Mouse (Mus musculus): Measurements from ENCODE around the gene Ggt1. TPM values are rescaled to one million over a fixed set of nuclear protein-coding genes. Genes with fewer than 3 reads are reported as not detected.
"Not testable (repeated sequence)": the region's sequence is repeated elsewhere in the genome, so short reads cannot be mapped to it uniquely, and the experiment has no call there.

The Ggt1 gene
- not detected in 2 replicates for polyA plus RNA-seq (2012; ENCODE audit: insufficient read depth, insufficient read length, missing spikeins)

DNA sequence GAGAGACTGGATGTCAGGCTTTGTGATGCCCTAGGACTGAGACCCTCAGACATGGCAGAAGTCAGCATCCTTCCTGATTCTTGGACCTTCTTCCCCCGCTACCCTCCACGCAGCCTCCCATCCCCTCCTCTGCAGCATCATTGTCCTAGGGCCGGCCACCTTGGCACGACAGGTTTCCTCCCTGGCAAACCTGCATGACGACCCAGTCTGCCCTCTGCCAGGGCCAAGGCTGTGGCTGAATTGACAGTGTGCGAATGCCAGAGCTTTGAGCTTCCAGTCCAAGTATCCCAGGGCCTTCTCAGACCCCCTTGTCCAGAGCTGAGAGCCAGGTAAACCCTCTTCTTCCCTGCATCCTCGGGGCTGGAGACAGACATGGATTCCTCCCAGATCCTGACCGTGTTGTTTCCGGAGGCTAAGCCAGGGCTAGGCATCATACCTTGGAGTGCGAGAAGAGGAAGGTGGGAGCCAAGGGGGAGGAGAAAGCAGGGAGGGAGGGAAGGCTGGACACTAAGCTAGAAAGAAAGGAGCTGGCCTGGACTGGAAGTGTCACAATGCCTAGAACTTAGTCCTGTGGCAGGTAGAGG lies at the start of gene Ggt1:
Gene Ggt1 (plus strand): TSS at position 534 of the 584 bp plus-strand sequence.
- no peak within 1 kb of the TSS for H3K27ac ChIP-seq (replicated peaks; ENCODE audit: low read depth, low read length)
- no peak within 1 kb of the TSS for H3K4me3 ChIP-seq (ENCODE audit: insufficient read depth, low read depth, low read length)
- no peaks in the 10 kb centered on the region for H3K4me1 ChIP-seq (ENCODE audit: control insufficient read depth, insufficient read depth, insufficient read length, low read length)

DNA sequence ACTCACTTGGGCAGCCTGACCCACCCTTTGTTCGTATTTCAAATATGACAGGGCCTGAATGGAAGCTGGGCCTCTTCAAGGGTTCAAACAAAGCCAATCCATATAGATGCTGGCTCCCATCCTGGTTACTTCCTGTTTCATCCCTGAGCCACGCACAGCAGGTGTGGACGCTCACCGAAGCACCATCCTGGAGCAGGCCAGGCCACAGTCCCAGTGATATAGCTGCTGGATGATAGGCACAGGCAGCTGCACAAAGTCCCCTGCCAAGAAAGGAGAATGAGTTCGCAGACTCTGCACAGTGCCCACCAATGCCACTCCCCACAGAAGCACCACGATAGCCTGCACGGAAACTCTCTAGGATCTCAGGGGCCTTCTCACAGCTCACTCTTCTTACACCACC lies 49.5 kb upstream of the Ggt1 start:
- Histone ChIP-seq H3K4me3 (ENCODE audit: insufficient read depth, low read depth, low read length) (no peak overlapping the region), H3K27ac (replicated peaks; ENCODE audit: low read depth, low read length) (peak overlapping the region; percentile 81; the same call in 1 of the 2 replicates), H3K4me1 (ENCODE audit: control insufficient read depth, insufficient read depth, insufficient read length, low read length) (peaks cover 28% of the 10 kb centered on the region)

DNA sequence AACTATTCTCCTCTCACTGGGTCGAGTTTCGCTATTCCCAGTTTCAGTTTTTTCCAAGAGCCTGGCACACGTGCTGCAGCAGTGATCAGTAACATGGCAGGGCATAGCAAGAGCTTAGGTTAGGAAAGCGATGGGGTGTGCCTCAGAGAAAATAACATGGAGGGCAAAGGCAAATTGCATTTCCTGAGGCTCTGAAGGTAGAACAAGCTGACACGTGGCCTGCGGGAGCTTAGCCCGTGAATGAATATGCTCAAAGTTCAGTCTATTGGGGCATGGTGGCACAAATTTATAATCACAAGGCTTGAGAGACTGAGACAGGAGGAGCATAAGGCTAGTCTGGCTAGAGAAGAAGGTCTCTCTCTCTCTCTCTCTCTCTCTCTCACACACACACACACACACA lies 48.6 kb upstream of the Ggt1 start:
- no peak overlapping the region for H3K4me3 ChIP-seq (ENCODE audit: insufficient read depth, low read depth, low read length)

DNA sequence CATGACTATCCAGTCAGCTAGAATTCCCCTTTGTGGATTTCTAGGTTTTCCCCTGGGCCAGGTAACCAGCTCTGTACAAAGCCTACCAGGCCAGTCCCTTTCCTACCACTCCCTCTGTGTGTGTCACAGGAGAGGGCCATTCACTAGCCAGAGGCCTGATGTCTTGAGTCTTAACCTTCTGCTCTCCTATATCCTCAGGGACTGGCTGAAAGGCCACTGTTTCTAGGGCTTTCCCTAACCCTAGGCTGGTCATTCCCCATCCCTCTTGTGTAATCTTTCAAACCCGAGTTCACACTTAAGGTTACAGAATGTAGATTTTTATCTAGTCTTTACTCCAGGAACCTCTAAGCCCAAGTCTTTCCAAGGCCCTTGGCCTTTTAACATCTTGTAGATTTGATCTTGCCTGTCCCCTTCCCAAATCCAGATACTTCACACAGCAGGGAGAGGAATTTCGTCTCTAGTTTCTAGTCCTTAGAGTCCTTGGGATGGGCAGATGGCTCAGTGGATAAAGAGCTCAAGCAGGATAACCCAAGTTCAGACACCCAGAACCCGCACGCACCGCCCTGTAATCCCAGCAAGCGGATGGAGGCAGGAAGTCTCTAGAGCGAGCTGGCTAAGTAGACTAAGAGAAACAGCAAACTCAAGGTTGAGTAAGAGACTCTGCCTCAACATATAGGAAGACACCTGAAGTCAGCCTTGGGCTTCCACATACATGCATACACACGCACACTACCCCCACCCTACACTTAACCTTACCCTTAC lies 47.9 kb upstream of the Ggt1 start:
- Histone ChIP-seq H3K4me1 (ENCODE audit: control insufficient read depth, insufficient read depth, insufficient read length, low read length) (peaks cover 28% of the 10 kb centered on the region), H3K27ac (replicated peaks; ENCODE audit: low read depth, low read length) (peak overlapping the region; percentile 81), H3K4me3 (ENCODE audit: insufficient read depth, low read depth, low read length) (no peak overlapping the region)

More for the DNA sequence above, 48.6 kb upstream of the Ggt1 start:
- Histone ChIP-seq H3K27ac (replicated peaks; ENCODE audit: low read depth, low read length) (peak overlapping the region; percentile 81), H3K4me1 (ENCODE audit: control insufficient read depth, insufficient read depth, insufficient read length, low read length) (peaks cover 28% of the 10 kb centered on the region)

DNA sequence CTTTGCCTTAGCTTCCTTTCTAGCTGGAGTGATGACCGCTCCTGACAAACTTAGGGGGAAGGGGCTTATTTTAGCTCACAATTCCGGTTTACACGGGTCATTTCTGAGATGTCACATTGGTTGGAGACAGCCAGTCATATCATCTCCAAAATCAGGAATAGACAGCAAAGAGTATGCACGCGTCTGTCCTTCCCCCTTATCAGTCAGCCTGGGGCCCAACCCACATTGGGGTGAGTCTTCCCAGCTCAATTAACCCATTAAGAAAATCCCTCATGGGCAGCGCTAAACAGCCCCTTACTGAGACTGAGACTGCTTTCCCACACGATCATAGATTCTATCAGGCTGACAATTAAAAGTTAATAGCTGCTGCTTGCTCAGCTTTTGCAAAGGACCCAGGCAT lies 47.0 kb upstream of the Ggt1 start:
- no peak overlapping the region for H3K4me3 ChIP-seq (ENCODE audit: insufficient read depth, low read depth, low read length)
- H3K4me1 ChIP-seq (ENCODE audit: control insufficient read depth, insufficient read depth, insufficient read length, low read length) = peaks cover 31% of the 10 kb centered on the region
- H3K27ac ChIP-seq (replicated peaks; ENCODE audit: low read depth, low read length) = no peak overlapping the region; the same call in 1 of the 2 replicates

DNA sequence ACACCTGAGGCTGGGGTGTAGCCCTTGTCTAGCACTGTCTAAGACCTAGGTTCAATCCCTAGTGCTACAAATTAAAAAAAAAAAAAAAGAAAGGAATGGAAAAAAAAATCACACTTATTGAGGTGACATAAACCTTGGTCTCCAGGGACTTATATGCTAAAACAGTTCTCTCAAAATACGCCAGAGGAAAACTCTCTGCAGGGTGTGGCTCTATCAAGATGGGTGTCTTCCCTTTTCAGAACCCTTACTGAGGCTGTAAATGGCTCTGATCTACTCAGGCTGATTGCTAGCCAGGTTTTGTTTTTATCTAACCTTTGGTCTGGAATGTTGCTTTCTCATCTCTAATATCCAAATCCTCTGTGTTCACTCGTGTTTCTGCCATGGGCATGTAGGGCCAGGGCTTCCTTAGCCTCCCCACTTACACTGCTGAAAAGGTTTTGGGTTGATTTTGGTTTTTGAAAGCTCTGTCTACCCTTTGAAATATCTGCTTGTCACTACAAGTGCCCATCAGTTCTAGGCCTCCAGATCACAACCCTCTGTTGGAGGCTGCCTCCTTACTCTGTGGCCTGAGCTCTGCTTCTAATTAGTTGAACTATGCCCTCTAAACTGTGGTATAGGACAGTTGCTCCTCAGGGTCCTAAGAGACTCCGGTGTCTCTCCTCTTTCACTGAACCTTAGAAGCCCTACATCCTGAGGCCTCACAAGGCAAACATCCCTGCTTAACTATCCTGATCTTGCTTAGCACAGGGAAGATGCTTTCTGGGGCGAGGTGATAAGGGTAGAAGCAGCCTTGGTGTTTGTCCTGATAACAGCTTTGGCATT lies 46.0 kb upstream of the Ggt1 start:
- Histone ChIP-seq H3K27ac (replicated peaks; ENCODE audit: low read depth, low read length) (peak overlapping the region; percentile 88), H3K4me3 (ENCODE audit: insufficient read depth, low read depth, low read length) (peak overlapping the region; percentile 94)

DNA sequence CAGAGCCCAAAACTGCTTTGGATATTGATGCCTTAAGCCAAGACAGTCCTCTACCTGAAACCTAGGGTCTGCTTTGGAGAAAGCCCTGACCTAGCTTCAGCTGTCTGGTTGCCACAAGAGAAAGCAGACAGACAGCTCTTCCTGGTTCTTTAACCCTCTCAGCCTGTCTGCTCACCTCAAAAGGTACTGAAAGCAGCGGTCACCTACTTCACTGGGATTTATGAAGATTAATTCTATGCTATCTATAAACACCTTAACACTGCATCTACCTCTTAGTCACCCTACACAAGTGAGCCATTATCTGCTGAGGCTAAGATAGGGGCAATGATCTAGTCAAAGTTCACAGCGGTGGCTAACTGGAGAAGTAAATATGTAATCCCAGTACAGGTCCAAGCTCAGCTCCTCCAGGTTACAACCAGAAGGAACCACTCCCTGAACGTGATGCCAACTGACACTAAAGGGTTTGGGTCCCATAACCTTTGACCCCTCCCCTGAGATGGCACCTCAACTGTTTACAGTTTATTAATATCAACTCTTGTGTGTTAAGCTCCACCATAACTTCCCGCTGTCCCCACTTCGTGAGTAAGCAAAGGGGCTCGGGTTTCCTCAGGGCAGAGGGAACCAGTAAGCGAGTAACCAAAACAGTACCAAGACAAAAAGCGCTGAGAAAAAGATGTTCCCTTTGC lies 45.2 kb upstream of the Ggt1 start:
- peak overlapping the region; percentile 88 for H3K27ac ChIP-seq (replicated peaks; ENCODE audit: low read depth, low read length)
- peak overlapping the region; percentile 94 for H3K4me3 ChIP-seq (ENCODE audit: insufficient read depth, low read depth, low read length)
- H3K4me1 ChIP-seq (ENCODE audit: control insufficient read depth, insufficient read depth, insufficient read length, low read length) = peaks cover 31% of the 10 kb centered on the region

More for the DNA sequence above, 46.0 kb upstream of the Ggt1 start:
- peaks cover 31% of the 10 kb centered on the region for H3K4me1 ChIP-seq (ENCODE audit: control insufficient read depth, insufficient read depth, insufficient read length, low read length)

DNA sequence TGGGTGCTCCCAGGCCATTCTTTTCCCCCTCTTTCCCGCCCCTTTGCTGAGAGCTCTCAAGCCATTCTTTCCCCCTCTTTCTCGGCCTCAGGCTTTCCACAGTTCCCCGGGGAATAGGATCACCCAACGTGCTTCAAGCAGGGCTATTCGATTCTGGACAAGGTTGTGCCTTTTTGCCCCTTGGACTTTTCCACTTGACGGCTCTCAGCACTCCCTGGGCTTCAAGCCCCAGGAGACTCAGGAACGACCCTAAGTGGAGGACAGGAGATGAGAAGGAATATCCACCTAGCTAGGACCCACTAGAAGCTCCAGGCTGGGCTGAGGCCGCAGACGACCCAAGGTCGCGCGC lies 44.7 kb upstream of the Ggt1 start:
- H3K27ac ChIP-seq (replicated peaks; ENCODE audit: low read depth, low read length) = peak overlapping the region; percentile 88
- H3K4me1 ChIP-seq (ENCODE audit: control insufficient read depth, insufficient read depth, insufficient read length, low read length) = peaks cover 31% of the 10 kb centered on the region
- peak overlapping the region; percentile 94 for H3K4me3 ChIP-seq (ENCODE audit: insufficient read depth, low read depth, low read length)

DNA sequence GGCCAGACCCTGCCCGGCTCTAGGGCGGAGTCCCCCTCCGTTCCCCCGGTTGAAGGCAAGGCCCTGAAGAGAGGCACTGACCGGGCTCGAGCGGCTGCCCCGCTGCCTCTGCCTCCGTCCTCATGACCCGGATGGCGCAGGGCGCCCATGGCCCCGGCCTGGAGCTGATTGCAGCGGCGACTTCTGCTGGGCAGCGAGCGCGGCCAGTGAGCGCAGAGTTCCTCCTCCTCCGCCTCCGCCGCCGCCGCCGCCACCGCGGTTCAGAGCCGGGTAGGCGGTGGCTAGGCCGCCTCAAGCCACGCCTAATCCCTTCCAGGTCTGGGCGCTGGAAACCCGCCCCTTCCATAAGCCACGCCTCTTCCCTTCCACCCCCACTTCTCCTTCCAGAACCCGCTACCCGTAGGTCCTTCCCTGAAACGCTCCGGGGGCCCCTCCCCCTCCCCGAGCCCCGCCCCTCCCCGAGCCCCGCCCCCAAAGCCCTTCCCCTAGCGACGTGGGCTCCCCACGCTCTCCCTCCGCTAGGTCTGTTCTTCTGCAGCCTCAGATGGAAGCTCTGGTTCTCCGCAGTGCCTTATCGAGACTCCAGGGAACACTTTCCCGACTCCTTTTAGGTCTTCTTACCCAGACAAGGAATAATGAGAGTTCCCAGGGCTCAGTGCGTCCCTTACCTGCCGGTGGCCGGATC lies 44.2 kb upstream of the Ggt1 start, which contains the start of gene Snrpd3:
Gene Snrpd3 (plus strand): TSS at position 479 of the 685 bp plus-strand sequence.
- peak within 1 kb of the TSS; percentile 97 for H3K27ac ChIP-seq (replicated peaks; ENCODE audit: low read depth, low read length)
- H3K4me3 ChIP-seq (ENCODE audit: insufficient read depth, low read depth, low read length) = peak within 1 kb of the TSS; percentile 94
- peaks cover 27% of the 10 kb centered on the region for H3K4me1 ChIP-seq (ENCODE audit: control insufficient read depth, insufficient read depth, insufficient read length, low read length)

DNA sequence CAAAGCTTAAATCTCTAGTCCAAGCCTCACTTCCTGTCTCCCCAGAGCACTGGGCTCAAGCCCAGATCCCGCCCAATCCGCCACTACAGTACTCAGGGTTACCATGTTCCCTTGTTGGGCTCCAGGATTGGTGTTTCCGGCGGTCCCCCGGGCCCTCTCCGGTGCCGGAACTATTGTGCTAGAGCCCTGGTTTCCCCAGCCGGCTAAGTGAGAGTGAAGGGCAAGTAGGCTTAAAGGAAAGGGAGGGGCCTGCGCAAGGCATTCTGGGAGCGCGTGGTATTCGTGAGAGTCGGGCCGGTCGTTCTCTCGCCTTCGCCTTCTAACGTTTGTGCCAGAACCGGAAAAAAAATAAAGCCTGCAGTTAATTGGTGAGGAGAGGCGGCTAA lies 43.7 kb upstream of the Ggt1 start, which contains the start of gene Gucd1:
Gene Gucd1 (minus strand): TSS at position 215 of the 386 bp plus-strand sequence.
- H3K4me3 ChIP-seq (ENCODE audit: insufficient read depth, low read depth, low read length) = peak within 1 kb of the TSS; percentile 94
- H3K4me1 ChIP-seq (ENCODE audit: control insufficient read depth, insufficient read depth, insufficient read length, low read length) = peaks cover 22% of the 10 kb centered on the region
- H3K27ac ChIP-seq (replicated peaks; ENCODE audit: low read depth, low read length) = peak within 1 kb of the TSS; percentile 97

DNA sequence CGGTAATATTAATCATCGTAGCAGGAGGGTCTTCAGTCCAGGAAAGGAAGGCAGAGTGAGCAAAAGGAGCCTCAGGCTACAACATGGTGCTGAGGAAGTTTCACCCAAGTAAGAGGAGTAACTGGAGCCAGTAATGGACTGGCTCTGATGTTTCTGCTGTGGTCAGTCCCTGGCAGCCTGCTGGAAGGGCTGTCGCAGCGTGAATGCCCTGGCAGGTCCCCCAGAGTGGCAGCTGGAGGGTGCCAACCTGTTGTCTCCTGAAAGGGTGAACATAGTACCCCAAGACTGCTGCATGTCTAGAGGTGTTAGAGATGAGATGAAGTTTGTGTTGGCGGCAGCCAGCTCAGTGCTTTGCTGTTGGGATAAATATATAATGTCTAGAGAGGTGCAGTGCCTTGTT lies 40.8 kb upstream of the Ggt1 start:
- Histone ChIP-seq H3K27ac (replicated peaks; ENCODE audit: low read depth, low read length) (no peak overlapping the region), H3K4me3 (ENCODE audit: insufficient read depth, low read depth, low read length) (no peak overlapping the region)

DNA sequence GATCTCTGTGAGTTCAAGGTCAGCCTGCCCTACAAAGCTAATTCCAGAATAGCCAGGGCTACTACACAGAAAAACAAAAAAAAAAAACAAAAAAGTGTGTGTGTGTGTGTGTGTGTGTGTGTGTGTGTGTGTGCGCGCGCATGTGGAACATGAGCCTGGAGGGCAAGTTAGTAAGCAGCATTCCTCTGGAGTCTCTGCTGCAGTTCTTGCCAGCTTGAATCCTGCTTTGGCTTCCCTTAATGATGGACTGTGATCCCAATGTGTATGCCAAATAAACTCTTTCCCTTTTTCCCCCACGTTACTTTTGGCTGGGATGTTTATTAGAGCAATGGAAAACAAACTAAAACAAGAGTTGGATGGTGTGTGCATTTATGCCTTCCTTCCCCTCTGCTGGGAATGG lies 39.8 kb upstream of the Ggt1 start:
- Histone ChIP-seq H3K27ac (replicated peaks; ENCODE audit: low read depth, low read length) (no peak overlapping the region), H3K4me3 (ENCODE audit: insufficient read depth, low read depth, low read length) (no peak overlapping the region), H3K4me1 (ENCODE audit: control insufficient read depth, insufficient read depth, insufficient read length, low read length) (peaks cover 4% of the 10 kb centered on the region)

More for the DNA sequence above, 40.8 kb upstream of the Ggt1 start:
- H3K4me1 ChIP-seq (ENCODE audit: control insufficient read depth, insufficient read depth, insufficient read length, low read length) = peaks cover 8% of the 10 kb centered on the region; the same call in 1 of the 2 replicates

DNA sequence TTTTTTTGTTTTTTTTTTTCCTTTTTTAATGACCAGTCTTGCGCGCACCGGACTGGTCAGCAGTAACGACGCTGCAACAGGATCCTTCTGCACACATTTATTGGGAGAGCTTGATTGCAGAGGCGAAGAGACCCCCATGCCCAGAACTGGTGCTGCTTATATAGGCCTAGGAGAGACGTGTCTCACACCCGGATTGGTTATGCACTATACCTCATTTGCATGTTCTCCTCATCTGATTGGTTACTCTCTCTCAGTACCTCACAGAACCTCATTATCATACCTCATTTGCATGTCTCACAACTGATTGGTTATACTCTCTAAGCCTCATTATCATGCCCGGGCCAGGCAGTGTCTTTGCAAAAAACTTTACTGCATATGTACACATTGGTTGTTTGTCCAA lies 36.0 kb upstream of the Ggt1 start:
- not testable (repeated sequence) for H3K4me1 ChIP-seq (ENCODE audit: control insufficient read depth, insufficient read depth, insufficient read length, low read length); H3K27ac ChIP-seq (replicated peaks; ENCODE audit: low read depth, low read length); H3K4me3 ChIP-seq (ENCODE audit: insufficient read depth, low read depth, low read length)

DNA sequence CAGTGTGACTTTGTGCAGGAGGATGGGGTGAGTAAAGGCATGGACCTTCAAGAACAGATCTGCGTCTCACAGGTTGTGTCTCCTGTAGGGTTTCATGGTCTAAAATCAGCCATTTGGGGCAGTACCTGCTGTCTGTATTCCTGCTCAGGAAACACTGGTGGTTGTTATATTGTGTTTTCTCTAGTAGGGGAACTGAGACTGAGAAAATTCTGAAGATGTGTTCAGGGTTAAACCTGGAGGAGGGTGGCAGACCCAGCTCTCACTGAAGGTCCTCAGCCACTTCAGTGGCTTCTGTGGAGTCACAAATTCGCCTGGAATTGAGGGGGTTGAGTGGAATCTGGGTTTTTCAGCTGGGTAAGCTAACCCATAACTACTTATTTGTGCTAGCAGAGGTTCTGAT lies 31.1 kb upstream of the Ggt1 start:
- H3K4me1 ChIP-seq (ENCODE audit: control insufficient read depth, insufficient read depth, insufficient read length, low read length) = no peaks in the 10 kb centered on the region; the same call in 1 of the 2 replicates
- H3K27ac ChIP-seq (replicated peaks; ENCODE audit: low read depth, low read length) = no peak overlapping the region

More for the DNA sequence above, 31.1 kb upstream of the Ggt1 start:
- H3K4me3 ChIP-seq (ENCODE audit: insufficient read depth, low read depth, low read length) = no peak overlapping the region
